Mouse (Mus musculus) MEL (cell line): Measurements from ENCODE around the gene Foxb1. TPM values are rescaled to one million over a fixed set of nuclear protein-coding genes. Genes with fewer than 3 reads are reported as not detected.

Source experiments
- DNase-seq: peaks from one replicate; pipeline ENCODE4 v3.0.0; 2011; ENCODE audit warnings: low read depth, low spot score
- H3K27ac ChIP-seq: 2 replicates; pipeline ENCODE4 v1.5.1; 2012; ENCODE audit warnings: low read depth, mild to moderate bottlenecking, control low read depth, low read length, moderate library complexity; ENCODE audit not compliant: control insufficient read depth
- H3K27me3 ChIP-seq, 2 experiments: fragments of 150-350 bp in 1 of 2; sonication (generic) in 1 of 2; 2 replicates each; pipeline ENCODE4 v1.6.1; 2012; ENCODE audit warnings: low read length in 2 of 2, mild to moderate bottlenecking in 2 of 2, improper control_type of control experiment in 1 of 2, moderate library complexity in 1 of 2; ENCODE audit not compliant: insufficient read depth in 2 of 2, control insufficient read depth in 1 of 2
- H3K36me3 ChIP-seq, 2 experiments: 2 replicates each; pipeline ENCODE4 v1.6.1; 2012 to 2014; ENCODE audit warnings: low read length in 2 of 2, improper control_type of control experiment in 1 of 2, inconsistent platforms in 1 of 2, mild to moderate bottlenecking in 1 of 2; ENCODE audit not compliant: insufficient read depth in 2 of 2, control insufficient read depth in 1 of 2
- H3K4me1 ChIP-seq, 2 experiments: fragments of 150-350 bp in 1 of 2; sonication (generic) in 1 of 2; 2 replicates each; pipeline ENCODE4 v1.6.1; 2012; ENCODE audit warnings: low read length in 2 of 2, improper control_type of control experiment in 1 of 2, mild to moderate bottlenecking in 1 of 2; ENCODE audit not compliant: insufficient read depth in 2 of 2, control insufficient read depth in 1 of 2
- H3K4me3 ChIP-seq, 2 experiments: fragments of 150-350 bp in 1 of 2; sonication (generic) in 1 of 2; 2 replicates each; pipeline ENCODE4 v1.5.1; 2012; ENCODE audit warnings: low read depth in 2 of 2, low read length in 2 of 2, mild to moderate bottlenecking in 2 of 2, moderate library complexity in 2 of 2, control low read depth in 1 of 2, improper control_type of control experiment in 1 of 2; ENCODE audit not compliant: control insufficient read depth in 1 of 2, insufficient read depth in 1 of 2
- H3K79me2 ChIP-seq: 2 replicates; pipeline ENCODE4 v1.6.1; 2012; ENCODE audit warnings: mild to moderate bottlenecking, low read length, moderate library complexity; ENCODE audit not compliant: control insufficient read depth, poor library complexity, insufficient read depth
- H3K9ac ChIP-seq: 2 replicates; pipeline ENCODE4 v1.6.1; 2012; ENCODE audit warnings: low read depth, mild to moderate bottlenecking, control low read depth, low read length, moderate library complexity; ENCODE audit not compliant: control insufficient read depth, poor library complexity, severe bottlenecking
- H3K9me3 ChIP-seq: fragments of 150-350 bp; sonication (generic); replicated peaks from 2 replicates; pipeline ENCODE4 v1.6.1; 2012; ENCODE audit warnings: mild to moderate bottlenecking, low read length, improper control_type of control experiment, moderate library complexity; ENCODE audit not compliant: insufficient read depth
- BHLHE40 ChIP-seq: IDR thresholded peaks from 2 replicates; pipeline ENCODE4 v1.6.1; 2012; ENCODE audit warnings: low read depth, mild to moderate bottlenecking, inconsistent platforms, low read length, improper control_type of control experiment, borderline replicate concordance
- CHD2 ChIP-seq: IDR thresholded peaks from 2 replicates; pipeline ENCODE4 v1.6.1; 2011; ENCODE audit warnings: low read length, improper control_type of control experiment
- ELF1 ChIP-seq: IDR thresholded peaks from 2 replicates; pipeline ENCODE4 v1.6.1; 2014; ENCODE audit warnings: low read depth, mild to moderate bottlenecking, inconsistent platforms, low read length, improper control_type of control experiment, moderate library complexity
- JUND ChIP-seq: IDR thresholded peaks from 2 replicates; pipeline ENCODE4 v1.6.1; 2011; ENCODE audit warnings: low read depth, mild to moderate bottlenecking, improper control_type of control experiment, low read length
- MAFK ChIP-seq: IDR thresholded peaks from 2 replicates; pipeline ENCODE4 v1.6.1; 2011; ENCODE audit warnings: low read depth, mild to moderate bottlenecking, low read length, improper control_type of control experiment, borderline replicate concordance
- MEF2A ChIP-seq: IDR thresholded peaks from 2 replicates; pipeline ENCODE4 v1.6.1; 2014; ENCODE audit warnings: low read depth, mild to moderate bottlenecking, inconsistent platforms, low read length, improper control_type of control experiment; ENCODE audit not compliant: poor library complexity, insufficient replicate concordance, severe bottlenecking; ENCODE audit errors: extremely low read depth
- MYC ChIP-seq: IDR thresholded peaks from 2 replicates; pipeline ENCODE4 v1.6.1; 2011; ENCODE audit warnings: low read depth, mild to moderate bottlenecking, low read length, improper control_type of control experiment, moderate library complexity
- NELFE ChIP-seq: IDR thresholded peaks from 2 replicates; pipeline ENCODE4 v1.6.1; 2011; ENCODE audit warnings: low read depth, low read length, improper control_type of control experiment
- NRF1 ChIP-seq: IDR thresholded peaks from 2 replicates; pipeline ENCODE4 v1.6.1; 2014; ENCODE audit warnings: low read depth, mild to moderate bottlenecking, inconsistent platforms, low read length, improper control_type of control experiment, moderate library complexity; ENCODE audit not compliant: poor library complexity, insufficient read depth, severe bottlenecking
- POLR2A ChIP-seq, 2 experiments: IDR thresholded peaks; 2 replicates each; pipeline ENCODE4 v1.6.1; 2011 to 2012; ENCODE audit warnings: low read length in 2 of 2, mild to moderate bottlenecking in 2 of 2, control low read depth in 1 of 2, improper control_type of control experiment in 1 of 2, low read depth in 1 of 2, moderate library complexity in 1 of 2; ENCODE audit not compliant: control insufficient read depth in 1 of 2, insufficient read depth in 1 of 2, poor library complexity in 1 of 2
- POLR2AphosphoS5 ChIP-seq: IDR thresholded peaks from 2 replicates; pipeline ENCODE4 v1.6.1; 2012; ENCODE audit warnings: low read depth, borderline replicate concordance, mild to moderate bottlenecking, inconsistent platforms, low read length, moderate library complexity, mixed read lengths
- RAD21 ChIP-seq: IDR thresholded peaks from 2 replicates; pipeline ENCODE4 v1.6.1; 2011; ENCODE audit warnings: mild to moderate bottlenecking, low read depth, low read length, improper control_type of control experiment
- SIN3A ChIP-seq: IDR thresholded peaks from 2 replicates; pipeline ENCODE4 v1.6.1; 2012; ENCODE audit warnings: low read length, improper control_type of control experiment, inconsistent platforms
- TAL1 ChIP-seq: IDR thresholded peaks from 2 replicates; pipeline ENCODE4 v1.6.1; 2012; ENCODE audit warnings: mild to moderate bottlenecking, inconsistent platforms, low read length, moderate library complexity, mixed read lengths
- TBP ChIP-seq: IDR thresholded peaks from 2 replicates; pipeline ENCODE4 v1.8.0; 2011; ENCODE audit warnings: low read depth, low read length, improper control_type of control experiment
- UBTF ChIP-seq: IDR thresholded peaks from 2 replicates; pipeline ENCODE4 v1.6.1; 2012; ENCODE audit warnings: low read depth, mild to moderate bottlenecking, inconsistent platforms, low read length, improper control_type of control experiment, moderate library complexity, borderline replicate concordance; ENCODE audit not compliant: insufficient read depth
- USF1 ChIP-seq: IDR thresholded peaks from 2 replicates; pipeline ENCODE4 v1.6.1; 2014; ENCODE audit warnings: low read depth, mild to moderate bottlenecking, inconsistent platforms, low read length, improper control_type of control experiment, moderate library complexity
- USF2 ChIP-seq, 2 experiments: IDR thresholded peaks; 2 replicates each; pipeline ENCODE4 v1.6.1; 2011 to 2012; ENCODE audit warnings: improper control_type of control experiment in 2 of 2, low read length in 2 of 2, borderline replicate concordance in 1 of 2, inconsistent platforms in 1 of 2, low read depth in 1 of 2, mild to moderate bottlenecking in 1 of 2; ENCODE audit not compliant: insufficient read depth in 1 of 2
- polyA plus RNA-seq, 2 experiments: library from polyadenylated mRNA; stranded (reverse) in 1 of 2; unstranded in 1 of 2; fragments of >175 nt in 1 of 2; fragments of >200 nt in 1 of 2; gene quantifications; 2 replicates each; pipeline versions ENCODE4 v1.2.1 to v1.2.4; 2012; ENCODE audit warnings: low replicate concordance in 2 of 2, low read depth in 1 of 2; ENCODE audit not compliant: insufficient read length in 2 of 2, insufficient read depth in 1 of 2, missing spikeins in 1 of 2
- total RNA-seq: library from RNA; depleted of rRNA; stranded (reverse); fragments of 300-350 nt; gene quantifications from 2 replicates; pipeline ENCODE4 v1.2.3, GENCODE M21; 2012

Gene Foxb1
- total and polyA plus RNA-seq, 3 experiments = not detected

DNA sequence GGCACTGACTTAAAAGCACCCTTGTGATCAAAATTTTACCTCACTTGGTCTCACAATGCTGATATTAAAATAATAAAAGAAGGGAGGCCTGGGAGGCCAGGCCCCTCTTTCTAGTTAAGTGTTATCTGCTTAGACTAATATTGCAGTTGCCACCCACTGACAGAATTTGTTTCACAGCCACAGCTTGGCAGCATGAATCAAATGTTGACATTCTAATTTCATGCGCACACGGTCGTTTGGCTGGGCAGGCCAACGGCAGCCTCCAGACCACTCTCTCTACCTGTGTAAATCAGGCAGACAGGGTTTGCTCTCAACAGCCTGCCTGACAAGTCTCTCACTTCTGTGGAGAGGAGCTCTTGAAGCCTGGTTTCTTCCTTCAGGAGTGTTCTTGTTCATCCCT, 44.4 kb downstream of the Foxb1 start:
- Histone ChIP-seq H3K36me3 (no peaks in the 10 kb centered on the region), H3K4me3 (no peak overlapping the region), H3K9ac (no peak overlapping the region), H3K4me1 (no peaks in the 10 kb centered on the region), H3K79me2 (no peaks in the 10 kb centered on the region), H3K9me3 (no peaks in the 10 kb centered on the region), H3K27me3 (no peaks in the 10 kb centered on the region), H3K27ac (no peak overlapping the region)
- no peak for TF ChIP-seq MYC
- TF ChIP-seq NRF1 = no peak
- TF ChIP-seq POLR2A (IDR thresholded peaks at IDR 0.05; ENCODE audit: control insufficient read depth in 1 of 2, insufficient read depth in 1 of 2, low read depth in 1 of 2, low read length in 2 of 2, poor library complexity in 1 of 2) = no peak
- TF ChIP-seq BHLHE40 = no peak
- no peak for TF ChIP-seq POLR2AphosphoS5
- no peak for TF ChIP-seq TBP
- no peak for DNase-seq

DNA sequence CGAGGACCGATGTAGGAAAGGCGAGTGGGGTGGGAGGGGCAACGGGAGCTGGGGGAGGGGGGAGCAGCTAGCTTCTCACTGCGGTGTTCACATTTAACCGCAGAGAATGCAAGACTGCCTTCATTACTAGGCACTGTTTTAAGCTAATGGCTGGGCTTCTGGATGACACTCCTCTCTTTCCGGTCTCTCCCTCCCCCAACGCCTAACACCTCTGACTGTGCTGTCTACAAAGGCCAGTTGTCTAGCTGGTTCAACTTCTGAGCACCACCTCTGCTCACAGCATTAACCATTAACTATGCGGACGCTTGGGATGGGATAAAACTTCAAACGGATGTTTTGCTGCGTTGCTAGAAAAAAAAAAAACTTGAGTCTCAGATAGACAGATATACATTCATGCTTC, 45.3 kb downstream of the Foxb1 start:
- no peaks in the 10 kb centered on the region for H3K79me2 ChIP-seq
- no peak overlapping the region for H3K9ac ChIP-seq
- no peaks in the 10 kb centered on the region for H3K9me3 ChIP-seq
- H3K27me3 ChIP-seq = no peaks in the 10 kb centered on the region
- no peak overlapping the region for H3K27ac ChIP-seq
- no peak for DNase-seq
- no peak overlapping the region for H3K4me3 ChIP-seq
- no peaks in the 10 kb centered on the region for H3K36me3 ChIP-seq
- H3K4me1 ChIP-seq = no peaks in the 10 kb centered on the region
- no peak for TF ChIP-seq USF1
- TF ChIP-seq MAFK = no peak
- no peak for TF ChIP-seq TBP
- TF ChIP-seq NELFE = no peak
- TF ChIP-seq CHD2 = no peak
- TF ChIP-seq TAL1 = no peak
- TF ChIP-seq JUND = no peak

DNA sequence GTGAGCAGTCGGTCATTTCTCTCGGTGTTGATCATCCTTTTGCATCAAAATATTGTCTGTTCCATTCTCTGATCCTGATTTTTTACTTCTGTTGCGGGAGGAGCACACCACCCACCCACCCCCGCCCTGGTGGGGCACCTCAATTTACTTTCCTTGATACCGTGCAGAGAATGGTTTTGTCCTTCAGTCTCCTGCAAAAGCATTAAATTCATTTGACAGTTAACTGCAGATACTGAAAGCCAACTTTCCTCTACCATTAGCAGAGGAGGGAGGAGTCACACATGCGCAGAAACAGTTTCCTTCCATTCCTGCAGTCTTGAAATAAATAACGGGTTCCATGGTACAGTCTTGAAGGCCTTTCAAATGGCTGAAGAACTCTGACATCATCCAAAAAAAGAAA, 46.4 kb downstream of the Foxb1 start:
- no peaks in the 10 kb centered on the region for H3K4me1 ChIP-seq
- TF ChIP-seq ELF1 (no peak), SIN3A (no peak), UBTF (no peak), USF2 (IDR thresholded peaks at IDR 0.05; ENCODE audit: borderline replicate concordance in 1 of 2, insufficient read depth in 1 of 2, low read depth in 1 of 2, low read length in 2 of 2) (no peak), RAD21 (no peak), MEF2A (no peak)
- no peaks in the 10 kb centered on the region for H3K27me3 ChIP-seq
- no peaks in the 10 kb centered on the region for H3K9me3 ChIP-seq
- no peaks in the 10 kb centered on the region for H3K79me2 ChIP-seq
- H3K36me3 ChIP-seq = no peaks in the 10 kb centered on the region
- DNase-seq = no peak
- no peak overlapping the region for H3K27ac ChIP-seq
- H3K9ac ChIP-seq = no peak overlapping the region
- no peak overlapping the region for H3K4me3 ChIP-seq
